Comparison of ENCODE assay signal across 13 mouse cellular contexts in the genomic region with DNA sequence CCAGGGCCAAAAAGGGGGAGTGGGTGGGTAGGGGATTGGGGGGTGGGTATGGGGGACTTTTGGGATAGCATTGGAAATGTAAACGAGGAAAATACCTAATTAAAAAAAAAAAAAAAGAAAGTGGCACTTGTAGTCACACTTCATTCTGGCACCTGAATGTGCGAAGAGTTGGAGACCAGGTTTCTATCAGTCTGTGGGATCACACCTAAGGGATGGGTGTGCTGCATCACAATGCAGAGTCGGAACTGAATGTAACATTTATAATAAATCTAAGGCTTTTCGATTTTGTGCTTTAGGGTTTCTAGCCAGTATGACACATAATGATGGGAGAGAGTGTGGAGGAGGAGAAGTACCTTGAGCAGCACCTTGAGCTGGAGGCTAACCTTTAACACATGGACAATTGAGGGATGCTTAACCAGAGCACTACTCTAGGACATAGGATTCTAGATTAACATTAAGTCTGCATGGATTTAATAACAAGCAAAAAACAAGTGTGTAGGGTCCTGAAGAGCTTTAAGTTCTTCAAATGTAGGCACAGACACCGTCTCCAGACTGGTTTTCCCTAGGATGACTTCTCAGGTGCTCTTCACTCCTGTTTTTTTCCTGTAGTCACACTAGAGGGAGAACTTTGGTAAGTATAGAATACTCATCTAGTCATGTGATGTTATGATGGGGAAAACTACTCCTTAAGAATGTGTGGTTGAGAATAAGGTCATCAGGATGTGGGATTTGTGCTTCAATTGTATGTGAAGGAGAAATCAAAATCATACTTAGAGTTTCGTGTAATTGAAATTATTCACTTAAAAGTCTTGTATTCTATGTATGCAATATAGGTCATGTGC.
DNase-seq lines count a peak whose midpoint lies in the region; ATAC-seq and TF ChIP-seq lines count a peak whose summit lies in the region.
"Had no signal": no experiment of that assay in that cellular context is flagged by ENCODE, and none has a peak within 500 bp of the region (broad histone marks: within the 10 kb centered on the region; RNA-seq: fewer than 3 reads in every experiment).

No protein-coding gene starts in this region.

- no peak for TF ChIP-seq CTCF in lung, postnatal 0 days (IDR thresholded peaks at IDR 0.05)
- no peak for TF ChIP-seq CTCF in lung, adult 2 months (IDR thresholded peaks at IDR 0.05; ENCODE audit: insufficient read depth, low read length)

- H3K4me1 ChIP-seq in heart, embryonic 11.5 days (ENCODE audit: control insufficient read depth, insufficient read depth, low read length): no peaks in the 10 kb centered on the region
- no peaks in the 10 kb centered on the region for H3K4me1 ChIP-seq in lung, postnatal 0 days (ENCODE audit: insufficient read depth, low read depth, low read length)
- no peaks in the 10 kb centered on the region for H3K4me1 ChIP-seq in lung, adult 2 months (ENCODE audit: control insufficient read depth, insufficient read depth, low read length)
- H3K4me1 ChIP-seq in hindbrain, embryonic 14.5 days (replicated peaks; ENCODE audit: control insufficient read depth, insufficient read depth, low read length): no peaks in the 10 kb centered on the region
- no peaks in the 10 kb centered on the region for H3K4me1 ChIP-seq in stomach, embryonic 15.5 days
- H3K4me1 ChIP-seq: neural tube, embryonic 13.5 days had no signal

- H3K9me3 ChIP-seq in heart, embryonic 11.5 days (replicated peaks; ENCODE audit: control insufficient read depth, low read length): no peaks in the 10 kb centered on the region
- no peaks in the 10 kb centered on the region for H3K9me3 ChIP-seq in lung, postnatal 0 days (ENCODE audit: low read length)
- no peaks in the 10 kb centered on the region for H3K9me3 ChIP-seq in hindbrain, embryonic 14.5 days (ENCODE audit: control insufficient read depth, low read length)
- H3K9me3 ChIP-seq in stomach, embryonic 15.5 days: no peaks in the 10 kb centered on the region
- H3K9me3 ChIP-seq: neural tube, embryonic 13.5 days had no signal

- H3K27me3 ChIP-seq in heart, embryonic 11.5 days (ENCODE audit: control insufficient read depth, insufficient read depth, low read length): no peaks in the 10 kb centered on the region
- H3K27me3 ChIP-seq in lung, postnatal 0 days (replicated peaks; ENCODE audit: insufficient read depth, low read length): no peaks in the 10 kb centered on the region
- no peaks in the 10 kb centered on the region for H3K27me3 ChIP-seq in hindbrain, embryonic 14.5 days (ENCODE audit: control insufficient read depth, insufficient read depth, low read length)
- H3K27me3 ChIP-seq in stomach, embryonic 15.5 days (replicated peaks): no peaks in the 10 kb centered on the region
- H3K27me3 ChIP-seq: neural tube, embryonic 13.5 days had no signal

- no peaks in the 10 kb centered on the region for H3K36me3 ChIP-seq in heart, embryonic 11.5 days (ENCODE audit: control insufficient read depth, insufficient read depth, low read length)
- no peaks in the 10 kb centered on the region for H3K36me3 ChIP-seq in lung, postnatal 0 days (ENCODE audit: insufficient read depth, low read length)
- H3K36me3 ChIP-seq in hindbrain, embryonic 14.5 days (replicated peaks; ENCODE audit: control insufficient read depth, insufficient read depth): no peaks in the 10 kb centered on the region
- H3K36me3 ChIP-seq in stomach, embryonic 15.5 days: no peaks in the 10 kb centered on the region
- H3K36me3 ChIP-seq: neural tube, embryonic 13.5 days had no signal

- ATAC-seq in heart, embryonic 11.5 days (replicated peaks; ENCODE audit: insufficient number of reproducible peaks, low FRiP score, low TSS enrichment): peak; percentile 27; the same call in 1 of the 2 replicates
- 0 out of 2 replicates have a peak, but pooled peaks have one; percentile 12 for ATAC-seq in lung, postnatal 0 days
- ATAC-seq in hindbrain, embryonic 14.5 days (ENCODE audit: low FRiP score): 0 out of 2 replicates have a peak, but pooled peaks have one; percentile 24
- ATAC-seq in stomach, embryonic 15.5 days (ENCODE audit: insufficient read depth, low FRiP score, low read depth): peak; percentile 53; the same call in 1 of the 2 replicates

- no peak for TF ChIP-seq EP300 in lung, postnatal 0 days (IDR thresholded peaks at IDR 0.05)

- DNase-seq in heart, adult 11 months: no peak
- no peak for DNase-seq in lung, postnatal 0 days (ENCODE audit: low spot score)
- no peak for DNase-seq in lung, adult 2 months
- no peak for DNase-seq in hindbrain, embryonic 14.5 days (ENCODE audit: low spot score)
- no peak for DNase-seq in gastrocnemius, postnatal 4 days (ENCODE audit: low spot score in 2 of 2)
- DNase-seq: gastrocnemius, postnatal 10 days; kidney, adult 11 months; right cerebral cortex, adult 18-20 months; thymus, adult 18-20 months had no signal

- no peak overlapping the region for H3K27ac ChIP-seq in heart, embryonic 11.5 days (ENCODE audit: low read depth, low read length)
- H3K27ac ChIP-seq in lung, postnatal 0 days (ENCODE audit: low read length): no peak overlapping the region
- H3K27ac ChIP-seq in hindbrain, embryonic 14.5 days: no peak overlapping the region
- H3K27ac ChIP-seq in stomach, embryonic 15.5 days: no peak overlapping the region
- H3K27ac ChIP-seq: neural tube, embryonic 13.5 days had no signal

- WGBS in heart, embryonic 11.5 days (ENCODE audit: insufficient replicate concordance): 72% methylated on average over 6 of the region's 6 CpGs
- 72% methylated on average over 6 of the region's 6 CpGs for WGBS in lung, postnatal 0 days
- WGBS in lung, adult 2 months: 73% methylated on average over 6 of the region's 6 CpGs
- WGBS in hindbrain, embryonic 14.5 days: 89% methylated on average over 6 of the region's 6 CpGs
- WGBS in stomach, embryonic 15.5 days: 78% methylated on average over 6 of the region's 6 CpGs

- no peak overlapping the region for H3K4me2 ChIP-seq in heart, embryonic 11.5 days
- no peak overlapping the region for H3K4me2 ChIP-seq in lung, postnatal 0 days (replicated peaks; ENCODE audit: low read depth, low read length)
- no peak overlapping the region for H3K4me2 ChIP-seq in hindbrain, embryonic 14.5 days (replicated peaks)
- no peak overlapping the region for H3K4me2 ChIP-seq in stomach, embryonic 15.5 days
- H3K4me2 ChIP-seq: neural tube, embryonic 13.5 days had no signal

- no peak overlapping the region for H3K9ac ChIP-seq in heart, embryonic 11.5 days (ENCODE audit: low read depth, low read length)
- no peak overlapping the region for H3K9ac ChIP-seq in lung, postnatal 0 days (replicated peaks; ENCODE audit: low read depth)
- no peak overlapping the region for H3K9ac ChIP-seq in hindbrain, embryonic 14.5 days
- H3K9ac ChIP-seq in stomach, embryonic 15.5 days: no peak overlapping the region
- H3K9ac ChIP-seq: neural tube, embryonic 13.5 days had no signal

- no peak overlapping the region for H3K4me3 ChIP-seq in heart, embryonic 11.5 days (ENCODE audit: low read depth, low read length)
- no peak overlapping the region for H3K4me3 ChIP-seq in lung, postnatal 0 days (ENCODE audit: low read depth, low read length)
- no peak overlapping the region for H3K4me3 ChIP-seq in lung, adult 2 months (replicated peaks; ENCODE audit: extremely low read depth, low read depth, low read length)
- no peak overlapping the region for H3K4me3 ChIP-seq in hindbrain, embryonic 14.5 days (replicated peaks; ENCODE audit: low read length)
- H3K4me3 ChIP-seq in stomach, embryonic 15.5 days (replicated peaks): no peak overlapping the region
- H3K4me3 ChIP-seq: erythroblast, embryonic 14.5 days; neural tube, embryonic 13.5 days had no signal

- TF ChIP-seq POLR2A in lung, adult 2 months (IDR thresholded peaks at IDR 0.05; ENCODE audit: borderline replicate concordance, extremely low read depth, low read depth, low read length): no peak
